Mouse (Mus musculus) spleen, adult 2 months (tissue): ENCODE data around the gene Gm14632. TPM values are rescaled to one million over a fixed set of nuclear protein-coding genes. Genes with fewer than 3 reads are reported as not detected.
"Not testable (repeated sequence)": the region's sequence is repeated elsewhere in the genome, so short reads cannot be mapped to it uniquely, and the experiment has no call there.

Experiments used
- DNase-seq, 2 experiments: peaks; one replicate each; pipeline versions ENCODE4 v3.0.0 to v3.0.0-alpha.2; 2012 to 2021; ENCODE audit warnings: low spot score in 2 of 2, low read depth in 1 of 2
- H3K27ac ChIP-seq: fragments of 200-500 bp; 2 replicates; pipeline ENCODE4 v1.5.1; 2012; ENCODE audit warnings: low read length, inconsistent platforms; ENCODE audit not compliant: insufficient read depth
- H3K27me3 ChIP-seq: fragments of 200-500 bp; 2 replicates; pipeline ENCODE4 v1.6.1; 2012; ENCODE audit warnings: mild to moderate bottlenecking, moderate library complexity, low read length, inconsistent platforms; ENCODE audit not compliant: control insufficient read depth, insufficient read depth
- H3K36me3 ChIP-seq: fragments of 200-500 bp; 2 replicates; pipeline ENCODE4 v1.6.1; 2012; ENCODE audit warnings: mild to moderate bottlenecking, low read length, inconsistent platforms; ENCODE audit not compliant: control insufficient read depth, insufficient read depth
- H3K4me1 ChIP-seq: fragments of 200-500 bp; 2 replicates; pipeline ENCODE4 v1.6.1; 2011; ENCODE audit warnings: inconsistent platforms; ENCODE audit not compliant: control insufficient read depth, insufficient read depth, insufficient read length
- H3K4me3 ChIP-seq: fragments of 200-500 bp; 2 replicates; pipeline ENCODE4 v1.5.1; 2011; ENCODE audit warnings: mild to moderate bottlenecking, inconsistent platforms; ENCODE audit not compliant: insufficient read depth, insufficient read length; ENCODE audit errors: extremely low read depth
- WGBS: fragments of 180-500 bp; shearing (Covaris S2); methylation state at CpG from one replicate; pipeline ENCODE4 v1.1.7; 2018; 5-methylcytosine and 5-hydroxymethylcytosine counted together
- polyA plus RNA-seq: library from polyadenylated mRNA; depleted of rRNA; stranded (reverse); fragments of >200 nt; gene quantifications from 2 replicates; pipeline ENCODE4 v1.2.3, GENCODE M21; 2012; rRNA removed

The Gm14632 gene
- polyA plus RNA-seq = not detected in 2 replicates

GRCm38 (mm10) chrX:30329472-30329871 is at the start of gene Gm14632:
Gm14632 (plus strand) TSS chrX:30329772.
- 86% methylated on average over 5 of the region's 7 CpGs for WGBS
- not testable (repeated sequence) for H3K36me3 ChIP-seq, H3K27me3 ChIP-seq, H3K27ac ChIP-seq, H3K4me1 ChIP-seq, DNase-seq, H3K4me3 ChIP-seq
